Mouse (Mus musculus) intestine, embryonic 14.5 days (tissue): ENCODE measurements around the gene Card10. TPM values are rescaled to one million over a fixed set of nuclear protein-coding genes. Genes with fewer than 3 reads are reported as not detected.

Experiments used
- ATAC-seq: fragments of 200-750 bp; cut with Nextera tagmentation; replicated peaks from 2 replicates; pipeline ENCODE4 v1.8.0; 2017; ENCODE audit warnings: low read depth, moderate number of reproducible peaks, moderate TSS enrichment, moderate library complexity; ENCODE audit not compliant: low FRiP score, low TSS enrichment
- DNase-seq: peaks from one replicate; pipeline ENCODE4 v3.0.0-alpha.2; 2018; ENCODE audit warnings: low spot score
- H3K27ac ChIP-seq: fragments of 300-500 bp; sonication (generic); 2 replicates; pipeline ENCODE4 v1.5.1; 2014; ENCODE audit warnings: low read depth, mild to moderate bottlenecking, control low read depth
- H3K27me3 ChIP-seq: fragments of 300-500 bp; sonication (generic); replicated peaks from 2 replicates; pipeline ENCODE4 v1.6.1; 2014; ENCODE audit warnings: low read length, control low read depth; ENCODE audit not compliant: control insufficient read depth, insufficient read depth
- H3K36me3 ChIP-seq: fragments of 300-500 bp; sonication (generic); 2 replicates; pipeline ENCODE4 v1.6.1; 2014; ENCODE audit warnings: low read length, control low read depth; ENCODE audit not compliant: control insufficient read depth, insufficient read depth
- H3K4me1 ChIP-seq: fragments of 300-500 bp; sonication (generic); replicated peaks from 2 replicates; pipeline ENCODE4 v1.6.1; 2014; ENCODE audit warnings: low read length, control low read depth, mixed read lengths; ENCODE audit not compliant: control insufficient read depth, insufficient read depth
- H3K4me2 ChIP-seq: fragments of 300-500 bp; sonication (generic); 2 replicates; pipeline ENCODE4 v1.6.1; 2014; ENCODE audit warnings: low read length
- H3K4me3 ChIP-seq: fragments of 300-500 bp; sonication (generic); 2 replicates; pipeline ENCODE4 v1.5.1; 2014; ENCODE audit warnings: low read depth, low read length, control low read depth, mixed read lengths
- H3K9ac ChIP-seq: fragments of 300-500 bp; sonication (generic); 2 replicates; pipeline ENCODE4 v1.6.1; 2014; ENCODE audit warnings: mild to moderate bottlenecking, low read length
- H3K9me3 ChIP-seq: fragments of 300-500 bp; sonication (generic); 2 replicates; pipeline ENCODE4 v1.6.1; 2016; ENCODE audit warnings: low read length, control low read depth; ENCODE audit not compliant: control insufficient read depth
- WGBS: fragments of 180-500 bp; shearing (Covaris S2); extraction: QIAGEN DNeasy Blood & Tissue Kit; methylation state at CpG from one replicate; pipeline ENCODE4 v1.1.7; 2014; 5-methylcytosine and 5-hydroxymethylcytosine counted together
- polyA plus RNA-seq: library from polyadenylated mRNA; unstranded; fragments of >200 nt; fragmentation: Nextera tagmentation; extraction: Ambion mirVana; gene quantifications from 2 replicates; pipeline ENCODE4 v1.2.1, GENCODE M21; 2014

Card10 gene
- polyA plus RNA-seq, 1 experiment from 2014 or later = 8.6 TPM

DNA sequence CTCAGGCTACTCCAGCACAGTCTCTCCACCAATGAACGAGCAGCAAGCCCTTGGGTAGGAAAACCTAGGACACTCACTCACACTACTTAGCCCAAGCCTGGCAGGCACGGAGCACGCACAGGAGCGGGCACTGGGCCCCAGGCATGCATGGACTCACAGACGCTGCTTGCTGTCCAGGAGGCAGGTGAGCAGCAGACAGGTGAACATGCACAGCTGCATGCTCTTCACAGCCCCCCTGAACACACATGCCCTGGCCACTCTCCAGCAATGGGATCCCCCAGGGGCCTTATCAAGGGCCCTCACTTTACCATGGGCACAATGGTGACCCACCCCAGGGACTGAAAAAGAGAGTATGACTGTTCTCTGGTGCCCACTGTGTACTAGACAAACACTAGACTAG is 23.2 kb downstream of the Card10 start:
- Histone ChIP-seq H3K9me3 (no peaks in the 10 kb centered on the region), H3K4me3 (no peak overlapping the region), H3K27me3 (no peaks in the 10 kb centered on the region), H3K9ac (no peak overlapping the region), H3K4me1 (no peaks in the 10 kb centered on the region), H3K4me2 (no peak overlapping the region), H3K36me3 (no peaks in the 10 kb centered on the region; the same call in 1 of the 2 replicates), H3K27ac (no peak overlapping the region)
- 83% methylated on average over 5 of the region's 5 CpGs for WGBS
- ATAC-seq (no peak), DNase-seq (no peak)

DNA sequence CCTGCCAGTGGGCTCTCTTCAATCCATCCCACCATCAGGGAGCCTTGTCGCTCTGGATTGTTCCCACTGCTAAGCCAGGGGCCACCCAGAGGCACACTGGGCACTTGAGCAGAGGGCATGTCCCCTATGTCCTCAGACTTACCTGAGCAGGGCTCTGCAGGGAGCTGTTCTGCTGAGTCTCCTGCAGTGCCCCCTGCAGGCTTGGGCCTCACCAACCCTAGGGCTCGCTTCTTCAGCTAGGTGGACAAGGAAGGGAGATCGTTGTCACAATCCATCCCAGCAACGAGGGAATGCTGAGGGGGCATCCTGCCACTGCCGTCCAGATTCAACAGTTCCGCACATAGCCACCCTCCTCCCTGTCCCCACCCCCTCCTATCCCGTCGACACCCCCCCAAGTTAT is 23.6 kb downstream of the Card10 start:
- Histone ChIP-seq H3K27me3 (no peaks in the 10 kb centered on the region), H3K4me1 (no peaks in the 10 kb centered on the region), H3K4me3 (no peak overlapping the region), H3K36me3 (no peaks in the 10 kb centered on the region; the same call in 1 of the 2 replicates), H3K4me2 (no peak overlapping the region), H3K9ac (no peak overlapping the region), H3K9me3 (no peaks in the 10 kb centered on the region), H3K27ac (no peak overlapping the region)
- ATAC-seq (no peak; the same call in 1 of the 2 replicates), DNase-seq (no peak)
- WGBS = 78% methylated on average over 8 of the region's 8 CpGs

DNA sequence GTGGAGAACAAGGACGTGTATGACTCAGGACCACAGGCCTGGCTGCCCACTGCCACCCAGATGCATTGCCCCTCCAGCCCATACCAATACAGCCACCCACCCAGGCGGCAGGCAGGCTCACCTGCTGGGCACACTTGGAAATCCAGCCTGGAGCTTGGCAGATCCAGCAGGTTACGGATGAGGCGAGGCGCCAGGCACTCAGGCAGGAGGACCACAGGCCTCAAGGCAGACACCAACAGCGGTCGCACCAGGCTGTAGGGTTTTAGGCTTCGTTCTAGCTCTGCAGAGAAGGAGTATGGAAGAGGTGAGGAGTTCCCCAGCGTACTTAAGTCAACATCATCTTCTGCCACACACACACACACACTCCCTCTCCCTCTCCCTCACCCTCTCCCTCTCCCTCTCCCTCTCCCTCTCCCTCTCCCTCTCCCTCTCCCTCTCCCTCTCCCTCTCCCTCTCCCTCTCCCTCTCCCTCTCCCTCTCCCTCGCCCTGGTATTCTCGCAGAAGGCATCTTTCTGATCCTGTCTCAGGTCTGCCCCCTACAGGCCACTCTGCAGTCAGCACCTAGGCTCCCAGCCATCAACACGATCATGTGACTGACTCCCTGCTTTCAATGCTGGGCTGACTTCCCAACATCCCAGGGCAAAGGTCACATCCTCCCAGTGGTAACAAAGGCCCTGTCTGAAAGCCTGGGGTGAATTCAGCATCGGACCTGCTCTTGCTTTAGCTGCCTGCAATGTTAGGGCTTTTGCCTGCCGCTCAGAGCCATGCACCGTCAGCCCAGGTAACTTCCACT is 24.6 kb downstream of the Card10 start:
- DNase-seq (peak; percentile 86), ATAC-seq (no peak; the same call in 1 of the 2 replicates)
- WGBS = 55% methylated on average over 14 of the region's 15 CpGs
- H3K4me3 ChIP-seq = no peak overlapping the region
- H3K27me3 ChIP-seq = no peaks in the 10 kb centered on the region
- no peak overlapping the region for H3K27ac ChIP-seq
- no peak overlapping the region for H3K9ac ChIP-seq
- H3K9me3 ChIP-seq = no peaks in the 10 kb centered on the region
- H3K4me1 ChIP-seq = peaks cover 2% of the 10 kb centered on the region; the same call in 1 of the 2 replicates
- no peaks in the 10 kb centered on the region; the same call in 1 of the 2 replicates for H3K36me3 ChIP-seq
- H3K4me2 ChIP-seq = no peak overlapping the region

- no peaks in the 10 kb centered on the region for H3K27me3 ChIP-seq
- H3K9ac ChIP-seq = peak within 1 kb of the TSS; percentile 30
- 0 out of 2 replicates have a peak within 1 kb of the TSS, but pooled peaks have one; percentile 14 for H3K27ac ChIP-seq
- DNase-seq = peak; percentile 72
- peak within 1 kb of the TSS; percentile 24 for H3K4me3 ChIP-seq
- peak within 1 kb of the TSS; percentile 38 for H3K4me2 ChIP-seq
- H3K9me3 ChIP-seq = 0 out of 2 replicates have a peak, but pooled peaks cover 3% of the 10 kb centered on the region
- H3K4me1 ChIP-seq = peaks cover 6% of the 10 kb centered on the region
- H3K36me3 ChIP-seq = no peaks in the 10 kb centered on the region; the same call in 1 of the 2 replicates
- peak; percentile 79 for ATAC-seq
- WGBS = 4% methylated on average over 11 of the region's 11 CpGs
Observed at GRCm38 (mm10) chr15:78773290-78773729, 29.5 kb downstream of the Card10 start, which contains the start of gene Mfng. Mfng (minus strand) TSS chr15:78773475.

GRCm38 (mm10) chr15:78772856-78773255 is 30.0 kb downstream of the Card10 start:
- DNase-seq (no peak), ATAC-seq (no peak)
- Histone ChIP-seq H3K27me3 (no peaks in the 10 kb centered on the region), H3K4me1 (peaks cover 6% of the 10 kb centered on the region), H3K36me3 (no peaks in the 10 kb centered on the region; the same call in 1 of the 2 replicates), H3K9me3 (0 out of 2 replicates have a peak, but pooled peaks cover 3% of the 10 kb centered on the region), H3K4me3 (peak overlapping the region; percentile 24), H3K4me2 (peak overlapping the region; percentile 38), H3K27ac (0 out of 2 replicates have a peak overlapping the region, but pooled peaks have one; percentile 14), H3K9ac (peak overlapping the region; percentile 30)
- WGBS = 42% methylated on average over 14 of the region's 14 CpGs

DNA sequence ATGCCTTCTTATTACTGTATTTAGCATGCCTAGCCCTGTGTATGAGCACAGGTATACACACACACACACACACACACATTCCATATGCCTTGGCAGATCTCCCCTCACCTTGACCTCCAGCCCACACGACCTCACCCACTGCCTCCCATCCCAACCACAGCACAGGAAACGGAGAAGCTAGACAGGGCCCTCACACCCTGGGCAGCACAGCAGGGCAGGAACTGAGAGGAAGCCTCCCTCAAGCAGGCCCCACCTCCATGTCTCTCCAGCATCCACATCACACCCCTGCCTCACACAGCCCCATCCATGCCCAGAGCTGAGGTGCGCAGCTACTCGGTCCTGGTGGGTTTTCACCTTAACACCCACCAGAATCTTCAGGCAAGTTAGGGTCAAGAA is 30.5 kb downstream of the Card10 start:
- DNase-seq = no peak
- Histone ChIP-seq H3K4me2 (peak overlapping the region; percentile 38), H3K27ac (0 out of 2 replicates have a peak overlapping the region, but pooled peaks have one; percentile 14), H3K9ac (no peak overlapping the region), H3K9me3 (0 out of 2 replicates have a peak, but pooled peaks cover 3% of the 10 kb centered on the region), H3K36me3 (no peaks in the 10 kb centered on the region; the same call in 1 of the 2 replicates), H3K4me1 (peaks cover 6% of the 10 kb centered on the region), H3K4me3 (peak overlapping the region; percentile 24), H3K27me3 (no peaks in the 10 kb centered on the region)
- no peak for ATAC-seq
- 54% methylated on average over 4 of the region's 4 CpGs for WGBS

DNA sequence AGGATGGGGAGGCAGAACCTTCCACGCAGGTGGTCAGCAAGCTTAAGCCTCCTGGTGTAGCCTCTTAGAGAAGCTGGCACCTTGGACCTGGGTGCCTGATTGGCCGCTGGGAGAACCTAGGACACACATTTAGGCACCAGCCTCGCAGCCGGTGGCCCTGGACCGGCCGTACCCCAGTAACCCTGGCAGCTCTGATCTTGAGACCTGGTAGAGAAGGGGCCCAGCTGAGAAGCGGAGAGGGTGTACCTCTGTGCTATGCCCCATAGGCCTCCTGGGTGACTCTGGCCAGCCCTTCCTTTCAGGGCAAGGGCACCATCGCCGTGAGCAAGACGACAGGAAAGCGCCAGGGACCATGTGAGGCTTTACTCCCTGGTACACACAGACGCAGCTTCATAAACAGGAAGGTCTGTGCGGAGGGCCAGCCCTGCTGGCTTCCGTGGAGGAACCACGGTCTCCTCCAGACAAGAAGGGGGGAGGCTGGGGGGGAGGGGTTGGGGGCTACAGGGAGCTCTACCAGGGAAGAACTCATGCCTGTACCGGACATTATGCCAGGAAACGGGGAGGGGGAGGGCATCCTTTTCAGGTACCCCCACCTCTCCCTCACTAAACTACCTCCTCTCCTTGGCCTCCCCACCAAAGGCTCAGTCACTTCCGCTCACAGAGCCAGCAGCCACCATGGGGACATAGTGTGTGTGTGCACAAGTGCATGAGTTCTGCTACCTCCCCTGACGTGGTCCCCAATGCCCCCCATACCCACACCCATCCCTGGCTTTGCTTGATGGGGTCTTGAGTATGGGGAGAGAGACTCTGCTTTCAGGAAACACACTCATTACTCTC is 31.1 kb downstream of the Card10 start:
- Histone ChIP-seq H3K27ac (no peak overlapping the region), H3K9ac (0 out of 2 replicates have a peak overlapping the region, but pooled peaks have one; percentile 5), H3K9me3 (0 out of 2 replicates have a peak, but pooled peaks cover 3% of the 10 kb centered on the region), H3K4me1 (peaks cover 6% of the 10 kb centered on the region), H3K4me2 (peak overlapping the region; percentile 38), H3K27me3 (no peaks in the 10 kb centered on the region), H3K36me3 (no peaks in the 10 kb centered on the region; the same call in 1 of the 2 replicates), H3K4me3 (peak overlapping the region; percentile 24; the same call in 1 of the 2 replicates)
- DNase-seq (no peak), ATAC-seq (no peak)
- WGBS = 51% methylated on average over 19 of the region's 19 CpGs

DNA sequence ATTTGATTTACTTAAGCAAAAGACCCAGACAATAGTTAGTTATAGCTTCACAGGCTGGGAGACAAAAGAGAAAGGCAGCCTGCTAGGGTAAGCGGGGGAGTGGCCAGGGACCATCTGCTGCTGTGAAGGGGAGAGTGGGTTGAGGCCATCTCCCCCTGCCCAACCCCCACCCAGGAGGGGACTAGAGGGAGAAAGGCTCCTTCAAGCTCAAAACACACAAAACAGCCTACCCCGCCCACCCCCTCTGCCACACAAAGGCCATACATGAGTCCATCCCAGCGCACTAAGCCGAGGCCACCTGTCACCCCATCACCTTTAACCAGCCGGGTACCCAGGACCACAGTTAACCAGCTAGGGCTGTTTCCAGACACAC is 31.9 kb downstream of the Card10 start:
- 43% methylated on average over 5 of the region's 5 CpGs for WGBS
- 0 out of 2 replicates have a peak overlapping the region, but pooled peaks have one; percentile 5 for H3K9ac ChIP-seq
- peak overlapping the region; percentile 38 for H3K4me2 ChIP-seq
- no peaks in the 10 kb centered on the region for H3K27me3 ChIP-seq
- ATAC-seq (no peak), DNase-seq (no peak)
- peak overlapping the region; percentile 29; the same call in 1 of the 2 replicates for H3K27ac ChIP-seq
- peaks cover 6% of the 10 kb centered on the region for H3K4me1 ChIP-seq
- 0 out of 2 replicates have a peak overlapping the region, but pooled peaks have one; percentile 13 for H3K4me3 ChIP-seq
- H3K9me3 ChIP-seq = 0 out of 2 replicates have a peak, but pooled peaks cover 3% of the 10 kb centered on the region
- H3K36me3 ChIP-seq = no peaks in the 10 kb centered on the region; the same call in 1 of the 2 replicates
